Mouse (Mus musculus) left cerebral cortex, postnatal 14 days (tissue): ENCODE measurements around the gene Fam117b. TPM values are rescaled to one million over a fixed set of nuclear protein-coding genes. Genes with fewer than 3 reads are reported as not detected.

Experiments used
- DNase-seq, 2 experiments: peaks; one replicate each; pipeline ENCODE4 v3.0.0; 2021 to 2022; ENCODE audit warnings: low spot score in 2 of 2, mixed read lengths in 1 of 2
- intact Hi-C: fragments of 180-260 bp; cut with DNase I; formaldehyde crosslinking; loops from one replicate; pipeline ENCODE4 v1.15.1; 2025
- long read RNA-seq, 2 experiments: library from polyadenylated mRNA; stranded (forward); transcript quantifications; one replicate each; pipeline ENCODE4 v2.0.0; 2021
- total RNA-seq, 2 experiments: library from RNA; stranded (reverse); gene quantifications; 2 replicates each; pipeline ENCODE4 v1.2.3; 2021

Gene Fam117b
- 10 to 100 TPM; 51.4 to 51.7 TPM for total RNA-seq
- long read RNA-seq, experiment 1, full-length matches to known transcripts = 48 of 63 reads
- long read RNA-seq, experiment 1, partial matches to known transcripts = 8 of 63 reads
- long read RNA-seq, experiment 1, other reads (novel, unspliced or antisense) = 7 of 63 reads
- long read RNA-seq, experiment 2, full-length matches to known transcripts = 29 of 45 reads
- long read RNA-seq, experiment 2, partial matches to known transcripts = 6 of 45 reads
- long read RNA-seq, experiment 2, other reads (novel, unspliced or antisense) = 10 of 45 reads

DNA sequence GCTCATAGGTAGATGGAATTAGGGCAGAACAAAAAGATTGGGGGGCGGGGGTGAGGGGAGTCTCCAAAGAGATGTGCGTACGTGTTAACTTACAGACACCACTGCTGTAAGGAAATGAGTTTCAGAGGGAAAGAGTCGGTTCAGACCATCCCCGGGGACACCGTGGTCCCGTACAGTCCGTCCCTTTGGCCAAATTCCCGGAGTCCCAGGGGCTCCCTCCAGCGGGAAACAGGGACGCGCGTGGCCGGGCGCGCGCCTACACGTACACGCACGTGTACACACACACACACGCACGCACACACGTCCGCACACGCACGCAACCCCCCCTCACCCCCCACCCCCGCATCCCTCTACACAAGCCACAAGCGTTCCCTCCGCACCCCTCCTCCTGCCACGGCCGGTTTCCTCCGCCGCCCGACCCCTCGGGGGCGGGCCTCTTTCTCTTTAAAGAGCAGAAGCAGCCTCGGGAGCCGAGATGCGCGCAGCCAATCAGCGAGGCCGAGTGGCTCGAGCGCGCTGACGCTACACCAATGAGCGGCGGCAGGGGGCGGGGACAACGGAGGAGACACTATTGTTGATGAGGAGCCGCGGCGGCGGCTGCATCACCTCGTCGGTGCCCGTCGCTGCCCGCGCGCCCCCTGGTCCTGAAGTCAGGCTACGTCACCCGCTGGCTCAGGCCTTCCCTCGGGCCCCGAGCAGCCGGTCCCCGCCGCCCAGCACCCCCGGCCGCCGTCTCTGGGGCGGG is at the start of gene Fam117b:
TSS of gene Fam117b (plus strand) at position 594 of the 745 bp plus-strand sequence.
- intact Hi-C loops = loop anchor here (5.0 kb wide), 1 partner anchor 75 kb away; no protein-coding TSS in a partner anchor
- peak; percentile 99 for DNase-seq

- no peak for DNase-seq
- intact Hi-C loops = no loop called here
Observed at GRCm38 (mm10) chr1:59868041-59868440, 44.8 kb upstream of the Fam117b start.

GRCm38 (mm10) chr1:59874023-59874422 is 38.8 kb upstream of the Fam117b start:
- no peak for DNase-seq
- intact Hi-C loops = loop anchor here (10.0 kb wide), 1 partner anchor 169 kb away; no protein-coding TSS in a partner anchor

- intact Hi-C loops = loop anchor here (10.0 kb wide), 1 partner anchor 173 kb away; no protein-coding TSS in a partner anchor
- DNase-seq = no peak
Observed at GRCm38 (mm10) chr1:59878098-59878497, 34.7 kb upstream of the Fam117b start.

- DNase-seq = peak; percentile 75 to 81
- intact Hi-C loops = loop anchor here (2.0 to 5.0 kb wide), 2 partner anchors 83 to 119 kb away; no protein-coding TSS in a partner anchor
Observed at GRCm38 (mm10) chr1:59883349-59884134, 29.3 kb upstream of the Fam117b start.

DNA sequence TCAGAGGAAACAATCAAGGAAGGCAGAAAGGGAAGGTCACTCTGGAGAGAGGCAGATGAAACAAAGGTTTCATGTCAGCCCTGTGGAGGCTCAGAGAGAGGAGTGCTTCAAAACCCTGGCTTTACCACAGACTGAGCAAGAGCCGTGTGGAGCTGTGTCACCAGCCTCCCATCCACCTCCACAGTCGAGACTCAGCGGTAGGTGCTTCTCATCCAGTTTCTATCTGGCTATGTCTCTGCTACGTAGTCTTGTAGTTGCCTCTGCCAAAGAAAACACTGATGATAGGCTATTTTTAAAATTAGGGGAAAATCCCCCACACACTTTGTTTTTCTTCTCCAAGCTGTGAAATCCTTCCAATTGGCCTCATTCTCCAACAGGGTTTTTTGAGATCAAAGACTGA is 25.9 kb upstream of the Fam117b start:
- intact Hi-C loops = no loop called here

DNA sequence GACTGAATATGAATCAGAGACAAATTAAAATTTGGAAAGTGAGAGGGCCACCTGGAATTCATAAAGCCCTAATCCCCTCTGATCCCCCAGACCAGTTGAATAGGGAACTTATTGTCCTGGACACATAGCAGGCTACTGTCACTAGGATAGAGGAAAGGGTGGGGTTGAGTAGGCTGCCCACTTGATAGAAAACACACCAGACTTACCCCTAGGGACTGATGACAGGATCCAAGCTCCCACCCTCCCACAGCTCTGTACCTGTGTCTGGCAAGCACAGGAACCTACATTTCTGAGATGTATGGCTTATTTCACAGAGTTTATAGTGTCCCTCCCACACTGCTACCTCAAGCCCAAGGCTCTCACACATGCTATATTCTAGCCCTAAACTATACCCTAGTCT is 24.8 kb upstream of the Fam117b start:
- intact Hi-C loops = no loop called here
- no peak for DNase-seq

More for the DNA sequence above, 25.9 kb upstream of the Fam117b start:
- DNase-seq = no peak

DNA sequence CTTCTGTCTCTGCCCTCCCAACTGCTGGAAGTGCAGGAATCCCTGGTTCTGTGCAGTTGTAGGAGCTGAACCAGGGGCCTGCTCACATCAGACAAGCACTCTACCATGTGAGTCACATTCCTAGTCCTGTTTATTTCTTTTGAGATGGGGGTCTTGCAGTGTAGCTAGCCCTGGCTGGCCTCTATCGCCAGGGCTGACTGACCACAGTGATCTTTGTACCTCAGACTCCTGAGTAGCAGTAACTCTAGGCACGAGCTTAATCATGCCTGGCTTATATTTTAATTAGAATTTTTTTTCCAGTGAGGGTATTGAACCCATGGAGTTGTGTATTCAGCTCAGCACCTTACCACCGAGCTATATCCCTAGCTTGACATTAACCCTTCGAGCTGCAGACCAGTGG is 21.6 kb upstream of the Fam117b start:
- no peak for DNase-seq
- intact Hi-C loops = no loop called here

- DNase-seq = no peak
- intact Hi-C loops = no loop called here
Observed at GRCm38 (mm10) chr1:59892777-59893176, 20.0 kb upstream of the Fam117b start.

GRCm38 (mm10) chr1:59894025-59894424 is 18.8 kb upstream of the Fam117b start:
- intact Hi-C loops = no loop called here
- no peak for DNase-seq

- peak; percentile 30 to 67 for DNase-seq
- intact Hi-C loops = no loop called here
Observed at GRCm38 (mm10) chr1:59895456-59895855, 17.4 kb upstream of the Fam117b start.

DNA sequence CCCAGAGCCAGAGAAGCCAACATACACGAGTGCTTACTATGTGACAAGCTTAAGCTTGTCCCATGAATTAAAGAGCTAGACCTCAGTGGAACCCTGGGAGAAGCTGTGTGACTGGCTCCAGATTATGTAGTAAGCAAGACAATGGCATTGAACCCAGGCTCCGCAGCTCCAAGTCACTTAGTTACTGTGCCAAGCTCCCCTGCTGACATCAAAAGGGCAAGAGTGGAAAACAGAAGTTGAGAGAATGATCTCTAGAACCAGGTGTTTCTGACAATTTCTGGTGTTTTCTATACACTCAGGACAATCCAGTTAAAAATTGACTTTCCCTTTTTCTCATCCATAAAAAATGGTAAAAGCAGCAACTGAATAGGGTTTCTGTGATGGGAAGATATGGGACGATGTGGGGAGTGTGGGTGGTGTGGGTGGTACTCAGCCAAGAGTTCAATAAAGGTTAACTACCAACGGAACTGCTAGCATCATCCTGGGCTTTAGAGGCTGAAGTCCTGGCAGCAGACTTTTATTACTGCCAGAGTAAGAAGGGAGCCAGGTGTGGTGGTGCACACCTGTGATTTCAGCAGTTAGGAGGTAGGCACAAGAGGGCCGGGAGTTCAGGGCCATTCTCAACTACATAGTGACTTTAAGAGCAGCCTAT is 15.5 kb upstream of the Fam117b start:
- intact Hi-C loops = no loop called here
- no peak for DNase-seq

- intact Hi-C loops = no loop called here
- DNase-seq = no peak
Observed at GRCm38 (mm10) chr1:59899679-59900078, 13.1 kb upstream of the Fam117b start.

DNA sequence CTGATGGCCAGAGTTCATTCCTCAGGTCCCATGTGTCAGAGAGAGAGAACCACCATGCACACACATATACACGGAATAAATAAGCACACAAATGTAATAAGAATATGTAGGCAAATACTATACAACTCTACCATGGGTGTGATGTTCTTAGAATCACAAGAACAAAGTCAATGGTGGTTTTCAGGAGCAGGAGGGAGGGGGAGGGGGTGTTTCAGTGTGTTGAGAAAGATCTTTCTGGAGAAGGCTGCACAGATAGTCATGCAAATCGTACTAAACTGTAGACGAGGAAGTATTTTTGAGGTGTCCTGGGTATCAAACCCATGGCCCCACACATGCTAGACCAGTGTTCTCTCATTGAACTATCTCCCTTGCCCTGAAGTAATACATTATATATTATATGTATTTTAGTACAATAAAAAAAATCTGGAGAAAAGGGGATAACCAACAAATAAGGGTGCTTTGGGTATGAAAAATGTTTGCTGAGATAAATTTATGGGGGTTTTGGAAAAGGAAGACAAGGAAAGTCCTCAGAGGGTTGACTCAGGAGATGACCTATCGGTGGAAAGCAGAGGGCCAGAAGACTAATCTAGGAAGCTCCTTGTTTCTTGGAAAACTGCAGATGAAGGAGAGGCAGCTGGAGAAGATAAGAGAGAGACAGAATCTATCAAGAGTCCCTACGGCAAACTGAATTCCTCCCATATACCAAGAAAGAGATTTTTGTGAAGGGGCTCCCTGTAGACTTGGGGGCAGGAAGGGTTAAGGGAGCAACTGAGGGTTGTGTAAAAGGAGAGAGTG is 11.5 kb upstream of the Fam117b start:
- intact Hi-C loops = no loop called here
- no peak for DNase-seq

GRCm38 (mm10) chr1:59902634-59903033 is 10.2 kb upstream of the Fam117b start:
- intact Hi-C loops = no loop called here

DNA sequence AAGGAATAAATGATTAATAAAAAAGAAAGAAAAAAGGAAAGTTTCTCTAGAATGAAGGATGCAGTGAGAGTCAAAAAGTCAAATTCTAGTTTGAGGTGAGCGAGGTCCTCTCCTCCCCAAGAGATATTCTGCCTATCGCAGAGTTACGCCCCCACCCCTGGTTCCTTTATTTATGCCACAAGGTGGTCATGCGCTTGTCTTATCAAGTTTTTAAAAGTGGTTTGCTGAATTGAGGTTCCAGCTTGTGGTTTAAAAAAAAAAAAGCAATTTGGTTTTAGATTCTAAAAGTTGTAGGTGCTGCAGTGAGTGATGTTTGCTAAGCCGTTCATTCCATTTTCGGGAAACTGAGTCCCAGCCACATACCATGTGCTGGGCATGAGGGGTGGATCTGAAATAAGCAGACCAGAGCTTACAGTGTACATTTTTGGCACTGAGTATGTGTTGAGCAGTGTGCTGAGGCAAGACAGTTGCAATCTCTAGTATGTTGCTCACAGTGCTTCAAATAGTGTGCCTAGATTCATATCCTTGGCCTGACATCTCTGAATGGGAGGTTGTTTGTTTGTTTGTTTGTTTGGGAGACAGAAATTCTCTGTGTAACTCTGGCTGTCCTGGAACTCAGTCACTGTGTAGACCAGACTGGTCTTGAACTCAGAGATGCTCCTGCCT is 8.0 kb upstream of the Fam117b start:
- intact Hi-C loops = no loop called here
- no peak for DNase-seq

More at GRCm38 (mm10) chr1:59902634-59903033, 10.2 kb upstream of the Fam117b start:
- DNase-seq = no peak

DNA sequence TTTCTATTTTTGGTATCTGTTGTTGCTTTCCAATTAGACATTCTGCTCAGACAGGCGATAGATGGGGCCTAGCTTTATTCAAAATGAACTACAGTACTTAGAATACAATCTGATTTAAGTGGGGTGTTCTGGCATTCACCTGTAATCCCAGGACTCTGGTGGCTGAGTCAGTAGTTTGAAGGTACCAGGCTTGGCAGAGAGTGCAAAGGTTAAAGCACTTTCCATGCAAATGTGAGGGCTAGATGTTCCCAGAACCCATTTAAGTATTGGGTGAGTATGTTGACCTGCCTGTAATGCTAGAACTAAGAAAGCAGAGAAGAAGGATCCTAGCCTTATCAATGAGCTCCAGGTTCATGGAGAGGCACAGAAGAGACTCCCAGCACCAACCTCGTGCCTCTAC is 6.9 kb upstream of the Fam117b start:
- DNase-seq = no peak
- intact Hi-C loops = no loop called here
